ENCODE assay signal across 7 mouse cellular contexts in the genomic region with DNA sequence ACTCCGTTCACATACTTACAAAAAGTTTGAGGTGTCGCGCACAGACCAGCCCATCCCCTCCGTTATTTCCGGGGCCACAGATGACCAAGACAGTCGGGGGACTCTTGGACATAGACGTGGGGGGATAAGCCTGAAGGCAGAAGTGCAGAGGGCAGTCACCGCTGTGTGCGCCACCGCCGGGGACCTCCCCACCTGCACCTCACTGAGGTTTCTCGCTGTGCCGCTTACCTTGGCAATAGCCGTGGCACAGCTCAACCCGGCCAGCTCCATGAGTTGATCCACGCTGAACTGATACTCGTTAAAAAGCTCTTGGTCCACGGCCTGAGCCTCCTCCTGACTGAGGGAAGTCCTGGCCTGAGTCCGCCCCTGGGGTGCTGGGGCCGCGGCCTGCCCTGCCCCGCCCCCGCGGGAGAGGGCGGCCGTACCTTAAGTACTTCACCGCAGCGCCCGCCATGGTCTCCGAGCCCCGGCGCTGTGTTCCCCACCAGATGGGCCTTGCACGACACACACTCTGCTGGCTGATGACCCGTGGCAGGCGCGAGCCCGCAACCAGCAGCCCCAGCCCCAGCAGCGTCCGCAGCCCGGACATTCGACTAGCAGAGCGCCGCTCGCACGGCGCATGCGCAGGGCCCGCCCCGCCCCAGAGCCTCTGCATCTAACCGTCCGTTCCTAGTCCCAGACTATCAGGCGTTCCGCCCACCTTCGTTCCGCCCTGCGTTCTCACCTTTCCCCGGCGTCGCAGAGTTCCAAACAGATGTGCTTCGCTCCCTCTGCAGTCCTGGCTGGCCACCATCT. TPM values are rescaled to one million over a fixed set of nuclear protein-coding genes. Genes with fewer than 3 reads are reported as not detected.
A peak's percentile ranks its signal among the peaks of the same experiment; 100 is the strongest.
DNase-seq lines count a peak whose midpoint lies in the region; ATAC-seq lines count a peak whose summit lies in the region.

A gene (minus strand): TSS at position 594 of the 795 bp plus-strand sequence.

- H3K4me2 ChIP-seq in intestine, embryonic 15.5 days (replicated peaks): peak within 1 kb of the TSS; percentile 81

- intact Hi-C loops in gastrocnemius, postnatal 36 days (cut with DNase I): no loop called here
- intact Hi-C loops in left cerebral cortex, postnatal 25 days (cut with DNase I): loop anchor here (5.0 kb wide), 1 partner anchor 126 kb away; a partner anchor contains a TSS

- peak; percentile 92 for DNase-seq in adrenal gland, adult 2 months
- peak; percentile 90 for DNase-seq in embryo, embryonic 11.5 days (ENCODE audit: low read depth, low spot score)
- peak; percentile 79 to 80 for DNase-seq in gastrocnemius, postnatal 36 days
- DNase-seq in left cerebral cortex, postnatal 25 days (ENCODE audit: low spot score in 2 of 2): peak; percentile 84 to 88
- peak; percentile 93 for DNase-seq in midbrain, embryonic 10.5 days (ENCODE audit: low spot score)
- DNase-seq in right cerebral cortex, postnatal 4 days: peak; percentile 85

- peaks cover 7% of the 10 kb centered on the region for H3K4me1 ChIP-seq in intestine, embryonic 15.5 days (replicated peaks)
- H3K4me1 ChIP-seq in midbrain, embryonic 10.5 days: peaks cover 24% of the 10 kb centered on the region

- no peaks in the 10 kb centered on the region for H3K27me3 ChIP-seq in intestine, embryonic 15.5 days (replicated peaks)
- H3K27me3 ChIP-seq in midbrain, embryonic 10.5 days (ENCODE audit: low read depth, poor library complexity, severe bottlenecking): no peaks in the 10 kb centered on the region

- under 1% methylated on average over 60 of the region's 60 CpGs for WGBS in intestine, embryonic 15.5 days
- WGBS in midbrain, embryonic 10.5 days: under 1% methylated on average over 60 of the region's 60 CpGs

- H3K9ac ChIP-seq in intestine, embryonic 15.5 days: peak within 1 kb of the TSS; percentile 81

- peak within 1 kb of the TSS; percentile 10; the same call in 1 of the 2 replicates for H3K27ac ChIP-seq in intestine, embryonic 15.5 days
- H3K27ac ChIP-seq in midbrain, embryonic 10.5 days (replicated peaks): peak within 1 kb of the TSS; percentile 90

- peak within 1 kb of the TSS; percentile 70 for H3K4me3 ChIP-seq in intestine, embryonic 15.5 days (replicated peaks)
- H3K4me3 ChIP-seq in midbrain, embryonic 10.5 days: peak within 1 kb of the TSS; percentile 77

- ATAC-seq in intestine, embryonic 15.5 days: peak; percentile 98

- peaks cover 16% of the 10 kb centered on the region; the same call in 1 of the 2 replicates for H3K36me3 ChIP-seq in intestine, embryonic 15.5 days
- H3K36me3 ChIP-seq in midbrain, embryonic 10.5 days: peaks cover 38% of the 10 kb centered on the region

- no peaks in the 10 kb centered on the region for H3K9me3 ChIP-seq in intestine, embryonic 15.5 days
- H3K9me3 ChIP-seq in midbrain, embryonic 10.5 days (replicated peaks): peaks cover 4% of the 10 kb centered on the region; the same call in 1 of the 2 replicates

RNA-seq across cellular contexts. Expression of the gene that starts here (rescaled TPM):
- total RNA-seq in adrenal gland, adult 2 months (2021): 100 to 1,000 TPM; 142 to 155 TPM
- polyA plus RNA-seq in adrenal gland, adult 2 months (2012; rRNA removed): 79.6 and 113 TPM in 2 replicates
- 10 to 100 TPM; 36.3 to 37.9 TPM for total RNA-seq in gastrocnemius, postnatal 36 days (2021)
- polyA plus RNA-seq in intestine, embryonic 15.5 days (2015; fragmentation: Nextera tagmentation; extraction: Ambion mirVana): 152 and 167 TPM in 2 replicates
- 10 to 100 TPM; 66.6 to 74.9 TPM for total RNA-seq in left cerebral cortex, postnatal 25 days (2021)
- polyA plus RNA-seq in midbrain, embryonic 10.5 days (2016; fragmentation: Nextera tagmentation; extraction: Ambion mirVana): 126 and 138 TPM in 2 replicates

Comparison
In these comparisons a context has a peak if more than half of its experiments do, and no peak if none do; other contexts are left out.
1. Peak in every context shown above with its lines: DNase-seq, ATAC-seq, H3K4me3 ChIP-seq and H3K27ac ChIP-seq.